Mouse (Mus musculus) MEL (cell line): ENCODE measurements around the gene Ankrd36. TPM values are rescaled to one million over a fixed set of nuclear protein-coding genes. Genes with fewer than 3 reads are reported as not detected.

Source experiments
- DNase-seq: peaks from one replicate; pipeline ENCODE4 v3.0.0; 2011; ENCODE audit warnings: low read depth, low spot score
- H3K27ac ChIP-seq: 2 replicates; pipeline ENCODE4 v1.5.1; 2012; ENCODE audit warnings: low read depth, mild to moderate bottlenecking, control low read depth, low read length, moderate library complexity; ENCODE audit not compliant: control insufficient read depth
- H3K27me3 ChIP-seq, 2 experiments: fragments of 150-350 bp in 1 of 2; sonication (generic) in 1 of 2; 2 replicates each; pipeline ENCODE4 v1.6.1; 2012; ENCODE audit warnings: low read length in 2 of 2, mild to moderate bottlenecking in 2 of 2, improper control_type of control experiment in 1 of 2, moderate library complexity in 1 of 2; ENCODE audit not compliant: insufficient read depth in 2 of 2, control insufficient read depth in 1 of 2
- H3K36me3 ChIP-seq, 2 experiments: 2 replicates each; pipeline ENCODE4 v1.6.1; 2012 to 2014; ENCODE audit warnings: low read length in 2 of 2, improper control_type of control experiment in 1 of 2, inconsistent platforms in 1 of 2, mild to moderate bottlenecking in 1 of 2; ENCODE audit not compliant: insufficient read depth in 2 of 2, control insufficient read depth in 1 of 2
- H3K4me1 ChIP-seq, 2 experiments: fragments of 150-350 bp in 1 of 2; sonication (generic) in 1 of 2; 2 replicates each; pipeline ENCODE4 v1.6.1; 2012; ENCODE audit warnings: low read length in 2 of 2, improper control_type of control experiment in 1 of 2, mild to moderate bottlenecking in 1 of 2; ENCODE audit not compliant: insufficient read depth in 2 of 2, control insufficient read depth in 1 of 2
- H3K4me3 ChIP-seq, 2 experiments: fragments of 150-350 bp in 1 of 2; sonication (generic) in 1 of 2; 2 replicates each; pipeline ENCODE4 v1.5.1; 2012; ENCODE audit warnings: low read depth in 2 of 2, low read length in 2 of 2, mild to moderate bottlenecking in 2 of 2, moderate library complexity in 2 of 2, control low read depth in 1 of 2, improper control_type of control experiment in 1 of 2; ENCODE audit not compliant: control insufficient read depth in 1 of 2, insufficient read depth in 1 of 2
- H3K79me2 ChIP-seq: 2 replicates; pipeline ENCODE4 v1.6.1; 2012; ENCODE audit warnings: mild to moderate bottlenecking, low read length, moderate library complexity; ENCODE audit not compliant: control insufficient read depth, poor library complexity, insufficient read depth
- H3K9ac ChIP-seq: 2 replicates; pipeline ENCODE4 v1.6.1; 2012; ENCODE audit warnings: low read depth, mild to moderate bottlenecking, control low read depth, low read length, moderate library complexity; ENCODE audit not compliant: control insufficient read depth, poor library complexity, severe bottlenecking
- H3K9me3 ChIP-seq: fragments of 150-350 bp; sonication (generic); replicated peaks from 2 replicates; pipeline ENCODE4 v1.6.1; 2012; ENCODE audit warnings: mild to moderate bottlenecking, low read length, improper control_type of control experiment, moderate library complexity; ENCODE audit not compliant: insufficient read depth
- BHLHE40 ChIP-seq: IDR thresholded peaks from 2 replicates; pipeline ENCODE4 v1.6.1; 2012; ENCODE audit warnings: low read depth, mild to moderate bottlenecking, inconsistent platforms, low read length, improper control_type of control experiment, borderline replicate concordance
- CHD2 ChIP-seq: IDR thresholded peaks from 2 replicates; pipeline ENCODE4 v1.6.1; 2011; ENCODE audit warnings: low read length, improper control_type of control experiment
- CTCF ChIP-seq, 3 experiments: IDR thresholded peaks in 2 of 3; conservative IDR thresholded peaks in 1 of 3; 2 replicates each; pipeline ENCODE4 v1.5.1; 2011 to 2012; ENCODE audit warnings: low read length in 3 of 3, low read depth in 2 of 3, mild to moderate bottlenecking in 2 of 3, improper control_type of control experiment in 1 of 3, inconsistent platforms in 1 of 3, mixed read lengths in 1 of 3, moderate library complexity in 1 of 3; ENCODE audit not compliant: control insufficient read depth in 1 of 3, insufficient read depth in 1 of 3, poor library complexity in 1 of 3, severe bottlenecking in 1 of 3
- E2F4 ChIP-seq: IDR thresholded peaks from 2 replicates; pipeline ENCODE4 v1.6.1; 2011; ENCODE audit warnings: low read depth, low read length, improper control_type of control experiment, borderline replicate concordance
- EP300 ChIP-seq, 2 experiments: IDR thresholded peaks; 2 replicates each; pipeline ENCODE4 v1.6.1; 2011; ENCODE audit warnings: improper control_type of control experiment in 2 of 2, low read length in 2 of 2, low read depth in 1 of 2, mild to moderate bottlenecking in 1 of 2
- ETS1 ChIP-seq: IDR thresholded peaks from 2 replicates; pipeline ENCODE4 v1.6.1; 2012; ENCODE audit warnings: low read depth, mild to moderate bottlenecking, inconsistent platforms, low read length, improper control_type of control experiment, moderate library complexity
- GATA1 ChIP-seq: IDR thresholded peaks from 2 replicates; pipeline ENCODE4 v1.6.1; 2011; ENCODE audit warnings: low read depth, low read length, improper control_type of control experiment
- HCFC1 ChIP-seq: IDR thresholded peaks from 2 replicates; pipeline ENCODE4 v1.6.1; 2012; ENCODE audit warnings: low read depth, mild to moderate bottlenecking, inconsistent platforms, low read length, improper control_type of control experiment, moderate library complexity
- JUND ChIP-seq: IDR thresholded peaks from 2 replicates; pipeline ENCODE4 v1.6.1; 2011; ENCODE audit warnings: low read depth, mild to moderate bottlenecking, improper control_type of control experiment, low read length
- KAT2A ChIP-seq: conservative IDR thresholded peaks from 2 replicates; pipeline ENCODE4 v1.6.1; 2012; ENCODE audit warnings: low read depth, low read length, improper control_type of control experiment, inconsistent platforms
- MAFK ChIP-seq: IDR thresholded peaks from 2 replicates; pipeline ENCODE4 v1.6.1; 2011; ENCODE audit warnings: low read depth, mild to moderate bottlenecking, low read length, improper control_type of control experiment, borderline replicate concordance
- MAZ ChIP-seq: IDR thresholded peaks from 2 replicates; pipeline ENCODE4 v1.6.1; 2012; ENCODE audit warnings: low read depth, mild to moderate bottlenecking, inconsistent platforms, low read length, improper control_type of control experiment
- MYB ChIP-seq: IDR thresholded peaks from 2 replicates; pipeline ENCODE4 v1.6.1; 2011; ENCODE audit warnings: mild to moderate bottlenecking, low read depth, low read length, improper control_type of control experiment
- MYC ChIP-seq: IDR thresholded peaks from 2 replicates; pipeline ENCODE4 v1.6.1; 2011; ENCODE audit warnings: low read depth, mild to moderate bottlenecking, low read length, improper control_type of control experiment, moderate library complexity
- NELFE ChIP-seq: IDR thresholded peaks from 2 replicates; pipeline ENCODE4 v1.6.1; 2011; ENCODE audit warnings: low read depth, low read length, improper control_type of control experiment
- POLR2AphosphoS2 ChIP-seq: IDR thresholded peaks from 2 replicates; pipeline ENCODE4 v1.6.1; 2011; ENCODE audit warnings: low read length, improper control_type of control experiment
- RAD21 ChIP-seq: IDR thresholded peaks from 2 replicates; pipeline ENCODE4 v1.6.1; 2011; ENCODE audit warnings: mild to moderate bottlenecking, low read depth, low read length, improper control_type of control experiment
- RCOR1 ChIP-seq: IDR thresholded peaks from 2 replicates; pipeline ENCODE4 v1.6.1; 2012; ENCODE audit warnings: low read depth, mild to moderate bottlenecking, inconsistent platforms, low read length, improper control_type of control experiment
- SIN3A ChIP-seq: IDR thresholded peaks from 2 replicates; pipeline ENCODE4 v1.6.1; 2012; ENCODE audit warnings: low read length, improper control_type of control experiment, inconsistent platforms
- TAL1 ChIP-seq: IDR thresholded peaks from 2 replicates; pipeline ENCODE4 v1.6.1; 2012; ENCODE audit warnings: mild to moderate bottlenecking, inconsistent platforms, low read length, moderate library complexity, mixed read lengths
- TBP ChIP-seq: IDR thresholded peaks from 2 replicates; pipeline ENCODE4 v1.8.0; 2011; ENCODE audit warnings: low read depth, low read length, improper control_type of control experiment
- TCF12 ChIP-seq: IDR thresholded peaks from 2 replicates; pipeline ENCODE4 v1.6.1; 2014; ENCODE audit warnings: low read depth, mild to moderate bottlenecking, inconsistent platforms, low read length, improper control_type of control experiment, moderate library complexity
- USF2 ChIP-seq, 2 experiments: IDR thresholded peaks; 2 replicates each; pipeline ENCODE4 v1.6.1; 2011 to 2012; ENCODE audit warnings: improper control_type of control experiment in 2 of 2, low read length in 2 of 2, borderline replicate concordance in 1 of 2, inconsistent platforms in 1 of 2, low read depth in 1 of 2, mild to moderate bottlenecking in 1 of 2; ENCODE audit not compliant: insufficient read depth in 1 of 2
- ZKSCAN1 ChIP-seq: IDR thresholded peaks from 2 replicates; pipeline ENCODE4 v1.6.1; 2012; ENCODE audit warnings: low read depth, mild to moderate bottlenecking, inconsistent platforms, low read length, improper control_type of control experiment, moderate library complexity
- ZNF384 ChIP-seq: IDR thresholded peaks from 2 replicates; pipeline ENCODE4 v1.6.1; 2012; ENCODE audit warnings: low read depth, mild to moderate bottlenecking, inconsistent platforms, low read length, improper control_type of control experiment
- polyA plus RNA-seq, 2 experiments: library from polyadenylated mRNA; stranded (reverse) in 1 of 2; unstranded in 1 of 2; fragments of >175 nt in 1 of 2; fragments of >200 nt in 1 of 2; gene quantifications; 2 replicates each; pipeline versions ENCODE4 v1.2.1 to v1.2.4; 2012; ENCODE audit warnings: low replicate concordance in 2 of 2, low read depth in 1 of 2; ENCODE audit not compliant: insufficient read length in 2 of 2, insufficient read depth in 1 of 2, missing spikeins in 1 of 2
- total RNA-seq: library from RNA; depleted of rRNA; stranded (reverse); fragments of 300-350 nt; gene quantifications from 2 replicates; pipeline ENCODE4 v1.2.3, GENCODE M21; 2012

Ankrd36 gene
- total and polyA plus RNA-seq, 3 experiments = 3.2 to 3.4 TPM; not detected in 1

DNA sequence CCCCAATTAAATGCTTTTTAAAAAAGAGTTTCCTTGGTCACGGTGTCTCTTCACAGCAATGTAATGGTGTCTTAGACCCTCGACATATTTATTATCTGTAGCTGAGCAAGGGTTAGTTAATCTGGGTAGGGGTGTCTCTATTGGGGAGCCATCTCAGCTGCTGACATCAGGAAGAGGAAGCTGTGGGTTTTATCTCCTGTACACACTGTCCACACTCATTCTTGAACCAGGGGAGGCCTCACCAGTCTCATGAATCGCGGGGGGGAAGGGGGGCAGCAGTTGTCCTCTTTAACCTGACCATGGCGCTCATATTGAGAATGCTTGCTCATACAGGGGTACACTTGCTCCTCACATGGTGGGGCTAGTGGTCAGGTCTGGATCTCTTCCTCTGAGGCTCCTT, 1.4 kb upstream of the Ankrd36 start (continued):
- TF ChIP-seq SIN3A (peak; percentile 92), NELFE (no peak), MAZ (peak; percentile 85), CTCF (IDR thresholded peaks at IDR 0.05 in 2 of 3, conservative IDR thresholded peaks at IDR 0.05 in 1 of 3; ENCODE audit: control insufficient read depth in 1 of 3, insufficient read depth in 1 of 3, low read depth in 2 of 3, low read length in 3 of 3, poor library complexity in 1 of 3, severe bottlenecking in 1 of 3) (0 out of 6 replicates have a peak, but pooled peaks of 1 of the 3 experiments have one; percentile 0), HCFC1 (0 out of 2 replicates have a peak, but pooled peaks have one; percentile 40)

GRCm38 (mm10) chr11:5571856-5572255, 2.4 kb downstream of the Ankrd36 start:
- Histone ChIP-seq H3K27ac (peak overlapping the region; percentile 77), H3K79me2 (no peaks in the 10 kb centered on the region), H3K9ac (peak overlapping the region; percentile 36), H3K36me3 (peaks cover 0 to 59% of the 10 kb centered on the region in 2 experiments; a peak in 2 of 4 replicates), H3K9me3 (no peaks in the 10 kb centered on the region), H3K4me1 (peaks cover 54 to 56% of the 10 kb centered on the region in 2 experiments), H3K27me3 (no peaks in the 10 kb centered on the region), H3K4me3 (no peak overlapping the region)
- TF ChIP-seq BHLHE40 (0 out of 2 replicates have a peak, but pooled peaks have one; percentile 26), TBP (0 out of 2 replicates have a peak, but pooled peaks have one; percentile 38), ZKSCAN1 (no peak), TCF12 (peak; percentile 93), TAL1 (peak; percentile 90), JUND (peak; percentile 76; the same call in 1 of the 2 replicates), MYC (peak; percentile 54; the same call in 1 of the 2 replicates), MAZ (no peak; the same call in 1 of the 2 replicates), MAFK (peak; percentile 55; the same call in 1 of the 2 replicates), EP300 (IDR thresholded peaks at IDR 0.05; ENCODE audit: low read depth in 1 of 2, low read length in 2 of 2) (peak; percentile 95 to 96), GATA1 (peak; percentile 94), USF2 (IDR thresholded peaks at IDR 0.05; ENCODE audit: borderline replicate concordance in 1 of 2, insufficient read depth in 1 of 2, low read depth in 1 of 2, low read length in 2 of 2) (no peak), KAT2A (peak; percentile 36; the same call in 1 of the 2 replicates), E2F4 (no peak), CHD2 (no peak), RAD21 (no peak), ZNF384 (peak; percentile 74), SIN3A (peak; percentile 81), MYB (peak; percentile 44; the same call in 1 of the 2 replicates), ETS1 (peak; percentile 80), RCOR1 (peak; percentile 64; the same call in 1 of the 2 replicates), POLR2AphosphoS2 (peak; percentile 50; the same call in 1 of the 2 replicates)
- DNase-seq = peak; percentile 71
